Mouse (Mus musculus): ENCODE measurements around the gene Gm14440. TPM values are rescaled to one million over a fixed set of nuclear protein-coding genes. Genes with fewer than 3 reads are reported as not detected.
"Not testable (repeated sequence)": the region's sequence is repeated elsewhere in the genome, so short reads cannot be mapped to it uniquely, and the experiment has no call there.

Gene Gm14440
- 10 to 100 TPM in 1 of 2 experiments, 1 to 10 TPM in 1; 7.5 to 16.1 TPM for total RNA-seq (2021)
- long read RNA-seq, experiment 1, partial matches to known transcripts = 0 of 1 reads
- long read RNA-seq, experiment 1, other reads (novel, unspliced or antisense) = 1 of 1 reads
- long read RNA-seq, experiment 2, transcript Gm14440-202 (3 exons, 3,382 nt) = major isoform, 11 of 12 reads
- long read RNA-seq, experiment 2, partial matches to known transcripts = 0 of 12 reads
- long read RNA-seq, experiment 2, other reads (novel, unspliced or antisense) = 1 of 12 reads

- DNase-seq (ENCODE audit: low spot score in 2 of 2) = not testable (repeated sequence)
These were observed at the start of gene Gm14440 for GRCm38 (mm10) chr2:175274825-175275224. Gm14440 (plus strand) TSS chr2:175275125.

Other genes starting within 250 kb of the Gm14440 start
- gene Gm14393, start 207.3 kb upstream of the Gm14440 start, total RNA-seq (2021) = 1 to 10 TPM in 1 of 2 experiments, under 1 TPM in 1; 0.70 to 1.9 TPM
- gene Gm14399, start 133.1 kb upstream of the Gm14440 start, total RNA-seq (2021) = 10 to 100 TPM; 14.0 to 16.8 TPM
- 1 to 10 TPM in 1 of 2 experiments, under 1 TPM in 1; 0.80 to 1.4 TPM for gene Gm14443, start 99.3 kb upstream of the Gm14440 start, total RNA-seq (2021)
- 10 to 100 TPM; 52.3 to 64.9 TPM for gene Gm14391, start 68.2 kb upstream of the Gm14440 start, total RNA-seq (2021)
- 10 to 100 TPM; 35.6 to 48.5 TPM for gene Gm4631, start 63.1 kb downstream of the Gm14440 start, total RNA-seq (2021)
- 1 to 10 TPM; 7.5 to 8.4 TPM for gene Zfp968, start 97.3 kb downstream of the Gm14440 start, total RNA-seq (2021)
- gene Gm4724, start 160.7 kb downstream of the Gm14440 start, total RNA-seq (2021) = 1 to 10 TPM; 5.6 to 7.7 TPM
- gene Zfp965, start 194.9 kb downstream of the Gm14440 start, total RNA-seq (2021) = 1 to 10 TPM; 3.9 to 4.0 TPM

Measured in adrenal gland, adult 18-20 months (tissue).